Mouse (Mus musculus) liver, embryonic 12.5 days (tissue): ENCODE measurements at regions not wholly inside any gene's neighbourhood (a gene's known extent, or its start where the extent isn't known, plus 50 kb on each side); places are given as distances from the start of the nearest gene placed in this dataset.

ENCODE experiments used
- ATAC-seq: fragments of 200-750 bp; cut with Nextera tagmentation; 2 replicates; pipeline ENCODE4 v1.8.0; 2017; ENCODE audit warnings: moderate number of reproducible peaks, mild to moderate bottlenecking, moderate library complexity
- H3K27ac ChIP-seq: fragments of 300-500 bp; sonication (generic); 2 replicates; pipeline ENCODE4 v1.5.1; 2016; ENCODE audit warnings: mild to moderate bottlenecking
- H3K27me3 ChIP-seq: fragments of 300-500 bp; sonication (generic); replicated peaks from 2 replicates; pipeline ENCODE4 v1.6.1; 2016; ENCODE audit warnings: mild to moderate bottlenecking, moderate library complexity
- H3K36me3 ChIP-seq: fragments of 300-500 bp; sonication (generic); 2 replicates; pipeline ENCODE4 v1.6.1; 2016; ENCODE audit warnings: mild to moderate bottlenecking, moderate library complexity
- H3K4me1 ChIP-seq: fragments of 300-500 bp; sonication (generic); 2 replicates; pipeline ENCODE4 v1.6.1; 2016
- H3K4me2 ChIP-seq: fragments of 300-500 bp; sonication (generic); 2 replicates; pipeline ENCODE4 v1.6.1; 2016; ENCODE audit warnings: mild to moderate bottlenecking, moderate library complexity
- H3K4me3 ChIP-seq: fragments of 300-500 bp; sonication (generic); 2 replicates; pipeline ENCODE4 v1.5.1; 2016; ENCODE audit warnings: mild to moderate bottlenecking, moderate library complexity
- H3K9ac ChIP-seq: fragments of 300-500 bp; sonication (generic); 2 replicates; pipeline ENCODE4 v1.6.1; 2016; ENCODE audit warnings: mild to moderate bottlenecking, moderate library complexity
- H3K9me3 ChIP-seq: fragments of 300-500 bp; sonication (generic); replicated peaks from 2 replicates; pipeline ENCODE4 v1.6.1; 2016; ENCODE audit warnings: mild to moderate bottlenecking, moderate library complexity
- WGBS: fragments of 180-500 bp; shearing (Covaris S2); methylation state at CpG from one replicate; pipeline ENCODE4 v1.1.7; 2016; ENCODE audit not compliant: insufficient replicate concordance; 5-methylcytosine and 5-hydroxymethylcytosine counted together

- Histone ChIP-seq H3K27ac (no peak overlapping the region), H3K9ac (no peak overlapping the region), H3K9me3 (no peaks in the 10 kb centered on the region), H3K4me3 (no peak overlapping the region), H3K4me1 (no peaks in the 10 kb centered on the region), H3K36me3 (no peaks in the 10 kb centered on the region), H3K4me2 (peak overlapping the region; percentile 20; the same call in 1 of the 2 replicates), H3K27me3 (no peaks in the 10 kb centered on the region)
- 62% methylated on average over 18 of the region's 18 CpGs for WGBS
- ATAC-seq, result peak; percentile 52; the same call in 1 of the 2 replicates
Measured at GRCm38 (mm10) chr7:138538048-138538831, 140.7 kb upstream of the Tcerg1l start.

- Histone ChIP-seq H3K4me2 (no peak overlapping the region), H3K27me3 (no peaks in the 10 kb centered on the region), H3K36me3 (no peaks in the 10 kb centered on the region), H3K9ac (no peak overlapping the region), H3K27ac (no peak overlapping the region), H3K4me3 (no peak overlapping the region), H3K4me1 (no peaks in the 10 kb centered on the region), H3K9me3 (no peaks in the 10 kb centered on the region)
- WGBS, result 75% methylated on average over 2 of the region's 2 CpGs
- no peak for ATAC-seq
Measured at GRCm38 (mm10) chr7:138526143-138526542, 128.6 kb upstream of the Tcerg1l start.

GRCm38 (mm10) chr7:138524936-138525335 is 127.4 kb upstream of the Tcerg1l start:
- no peak overlapping the region for H3K9ac ChIP-seq
- H3K27ac ChIP-seq, result no peak overlapping the region
- 58% methylated on average over 3 of the region's 3 CpGs for WGBS
- H3K27me3 ChIP-seq, result no peaks in the 10 kb centered on the region
- no peaks in the 10 kb centered on the region for H3K9me3 ChIP-seq
- H3K4me1 ChIP-seq, result no peaks in the 10 kb centered on the region
- no peak overlapping the region for H3K4me2 ChIP-seq
- no peaks in the 10 kb centered on the region for H3K36me3 ChIP-seq
- no peak overlapping the region for H3K4me3 ChIP-seq
- no peak for ATAC-seq

GRCm38 (mm10) chr7:138514171-138514570 is 116.6 kb upstream of the Tcerg1l start:
- no peak overlapping the region for H3K4me2 ChIP-seq
- H3K27me3 ChIP-seq, result no peaks in the 10 kb centered on the region
- H3K9ac ChIP-seq, result no peak overlapping the region
- 81% methylated on average over 2 of the region's 2 CpGs for WGBS
- H3K9me3 ChIP-seq, result no peaks in the 10 kb centered on the region
- H3K36me3 ChIP-seq, result no peaks in the 10 kb centered on the region
- no peak overlapping the region for H3K4me3 ChIP-seq
- no peak for ATAC-seq
- H3K27ac ChIP-seq, result no peak overlapping the region
- H3K4me1 ChIP-seq, result no peaks in the 10 kb centered on the region

GRCm38 (mm10) chr7:138505205-138505604 is 107.7 kb upstream of the Tcerg1l start:
- Histone ChIP-seq H3K27ac (no peak overlapping the region), H3K36me3 (no peaks in the 10 kb centered on the region), H3K9me3 (no peaks in the 10 kb centered on the region), H3K27me3 (no peaks in the 10 kb centered on the region), H3K4me2 (no peak overlapping the region), H3K4me1 (no peaks in the 10 kb centered on the region), H3K9ac (no peak overlapping the region), H3K4me3 (no peak overlapping the region)
- 51% methylated on average over 2 of the region's 2 CpGs for WGBS
- no peak for ATAC-seq

- Histone ChIP-seq H3K9me3 (no peaks in the 10 kb centered on the region), H3K4me1 (no peaks in the 10 kb centered on the region), H3K27me3 (no peaks in the 10 kb centered on the region), H3K27ac (no peak overlapping the region), H3K36me3 (no peaks in the 10 kb centered on the region), H3K4me3 (no peak overlapping the region), H3K9ac (no peak overlapping the region), H3K4me2 (no peak overlapping the region)
- ATAC-seq, result no peak
- 48% methylated on average over 3 of the region's 3 CpGs for WGBS
Measured at GRCm38 (mm10) chr7:138503986-138504385, 106.5 kb upstream of the Tcerg1l start.

- no peaks in the 10 kb centered on the region for H3K9me3 ChIP-seq
- H3K36me3 ChIP-seq, result no peaks in the 10 kb centered on the region
- H3K9ac ChIP-seq, result no peak overlapping the region
- 63% methylated on average over 3 of the region's 3 CpGs for WGBS
- no peak overlapping the region for H3K4me3 ChIP-seq
- H3K4me2 ChIP-seq, result no peak overlapping the region
- no peak for ATAC-seq
- no peaks in the 10 kb centered on the region for H3K4me1 ChIP-seq
- no peaks in the 10 kb centered on the region for H3K27me3 ChIP-seq
- no peak overlapping the region for H3K27ac ChIP-seq
Measured at GRCm38 (mm10) chr7:138503016-138503415, 105.5 kb upstream of the Tcerg1l start.

GRCm38 (mm10) chr7:138501347-138502014 is 104.0 kb upstream of the Tcerg1l start:
- Histone ChIP-seq H3K27ac (no peak overlapping the region), H3K4me1 (no peaks in the 10 kb centered on the region), H3K9ac (no peak overlapping the region), H3K4me3 (no peak overlapping the region), H3K27me3 (no peaks in the 10 kb centered on the region), H3K36me3 (no peaks in the 10 kb centered on the region), H3K9me3 (no peaks in the 10 kb centered on the region), H3K4me2 (no peak overlapping the region)
- no peak for ATAC-seq
- 68% methylated on average over 14 of the region's 14 CpGs for WGBS

- no peaks in the 10 kb centered on the region for H3K36me3 ChIP-seq
- H3K9me3 ChIP-seq, result no peaks in the 10 kb centered on the region
- no peak for ATAC-seq
- H3K4me3 ChIP-seq, result no peak overlapping the region
- H3K4me2 ChIP-seq, result no peak overlapping the region
- H3K27me3 ChIP-seq, result no peaks in the 10 kb centered on the region
- 48% methylated on average over 2 of the region's 2 CpGs for WGBS
- no peak overlapping the region for H3K27ac ChIP-seq
- no peak overlapping the region for H3K9ac ChIP-seq
- no peaks in the 10 kb centered on the region for H3K4me1 ChIP-seq
Measured at GRCm38 (mm10) chr7:138497771-138498170, 100.2 kb upstream of the Tcerg1l start.

- H3K9ac ChIP-seq, result no peak overlapping the region
- no peak for ATAC-seq
Measured at GRCm38 (mm10) chr7:138497202-138497601, 99.7 kb upstream of the Tcerg1l start.

GRCm38 (mm10) chr7:138493661-138494060 is 96.1 kb upstream of the Tcerg1l start:
- no peaks in the 10 kb centered on the region for H3K36me3 ChIP-seq
- no peaks in the 10 kb centered on the region for H3K27me3 ChIP-seq
- no peaks in the 10 kb centered on the region for H3K4me1 ChIP-seq
- H3K9me3 ChIP-seq, result 0 out of 2 replicates have a peak, but pooled peaks cover 4% of the 10 kb centered on the region
- H3K9ac ChIP-seq, result no peak overlapping the region
- ATAC-seq, result no peak
- H3K4me3 ChIP-seq, result no peak overlapping the region
- WGBS, result 65% methylated on average over 4 of the region's 4 CpGs
- H3K4me2 ChIP-seq, result no peak overlapping the region
- no peak overlapping the region for H3K27ac ChIP-seq

More at GRCm38 (mm10) chr7:138497202-138497601, 99.7 kb upstream of the Tcerg1l start:
- H3K36me3 ChIP-seq, result no peaks in the 10 kb centered on the region
- no peak overlapping the region for H3K4me3 ChIP-seq
- no peaks in the 10 kb centered on the region for H3K4me1 ChIP-seq
- H3K9me3 ChIP-seq, result no peaks in the 10 kb centered on the region
- H3K27ac ChIP-seq, result no peak overlapping the region
- H3K27me3 ChIP-seq, result no peaks in the 10 kb centered on the region
- 44% methylated on average over 6 of the region's 6 CpGs for WGBS
- no peak overlapping the region for H3K4me2 ChIP-seq

GRCm38 (mm10) chr7:138492261-138492660 is 94.7 kb upstream of the Tcerg1l start:
- no peak for ATAC-seq
- Histone ChIP-seq H3K36me3 (no peaks in the 10 kb centered on the region), H3K4me1 (no peaks in the 10 kb centered on the region), H3K9ac (no peak overlapping the region), H3K27me3 (no peaks in the 10 kb centered on the region), H3K9me3 (0 out of 2 replicates have a peak, but pooled peaks cover 4% of the 10 kb centered on the region), H3K4me2 (no peak overlapping the region), H3K27ac (no peak overlapping the region), H3K4me3 (no peak overlapping the region)
- WGBS, result 81% methylated on average over 5 of the region's 5 CpGs
